Mouse (Mus musculus): ENCODE results near the gene Dnaja1. TPM values are rescaled to one million over a fixed set of nuclear protein-coding genes. Genes with fewer than 3 reads are reported as not detected.

Gene Dnaja1
- polyA plus RNA-seq, 1 experiment from 2014 or later: 639 TPM

DNA sequence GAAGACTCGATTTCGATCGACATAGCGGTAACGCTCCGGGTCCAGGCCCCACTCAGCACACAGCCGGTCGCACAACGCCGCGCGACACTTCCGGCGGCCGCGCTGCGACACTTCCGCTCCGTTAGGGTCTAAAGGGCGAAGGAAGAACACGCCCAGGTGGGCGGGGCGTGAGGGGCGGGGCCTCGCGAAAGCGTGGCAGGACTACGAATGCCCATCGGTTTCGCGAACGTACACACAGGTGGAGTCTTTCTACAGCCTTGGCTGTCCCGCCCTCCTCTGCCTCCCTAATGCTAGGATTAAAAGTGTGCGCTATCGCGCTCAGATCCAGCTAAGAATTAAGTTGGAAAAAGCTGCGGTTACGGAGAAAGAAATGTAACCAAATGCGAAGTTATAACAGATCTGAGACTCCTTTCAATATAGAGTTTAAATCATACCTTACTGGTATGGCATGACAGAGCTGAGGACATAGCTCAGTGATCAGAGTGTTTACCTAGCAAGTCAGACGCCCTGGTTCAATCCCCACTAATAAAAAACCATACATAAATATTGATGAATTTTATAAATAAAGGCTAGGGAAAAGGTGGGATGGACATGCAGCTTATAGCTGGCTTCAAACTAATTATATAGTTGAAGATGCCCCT, 36.0 kb downstream of the Dnaja1 start, which contains the start of gene Smu1:
Gene Smu1 (minus strand): TSS at position 144 of the 641 bp plus-strand sequence.
- H3K4me3 ChIP-seq: peak within 1 kb of the TSS; percentile 95
- H3K4me1 ChIP-seq (replicated peaks): peaks cover 6% of the 10 kb centered on the region
- peak within 1 kb of the TSS; percentile 81 for H3K4me2 ChIP-seq
- peak within 1 kb of the TSS; percentile 77 for H3K27ac ChIP-seq (replicated peaks)
- peaks cover 26% of the 10 kb centered on the region for H3K36me3 ChIP-seq
- H3K27me3 ChIP-seq: 0 out of 2 replicates have a peak, but pooled peaks cover 3% of the 10 kb centered on the region
- peak within 1 kb of the TSS; percentile 82 for H3K9ac ChIP-seq
- ATAC-seq (ENCODE audit: low FRiP score, low read depth): peak; percentile 98
- under 1% methylated on average over 40 of the region's 40 CpGs for WGBS
- no peaks in the 10 kb centered on the region for H3K9me3 ChIP-seq

- no peak overlapping the region for H3K4me2 ChIP-seq
- WGBS: 66% methylated on average over 5 of the region's 5 CpGs
- H3K27ac ChIP-seq (replicated peaks): no peak overlapping the region
- no peaks in the 10 kb centered on the region for H3K9me3 ChIP-seq
- H3K36me3 ChIP-seq: peaks cover 7% of the 10 kb centered on the region
- no peak overlapping the region for H3K9ac ChIP-seq
- no peak overlapping the region for H3K4me3 ChIP-seq
- no peak for ATAC-seq (ENCODE audit: low FRiP score, low read depth)
- H3K27me3 ChIP-seq: 0 out of 2 replicates have a peak, but pooled peaks cover 3% of the 10 kb centered on the region
- peaks cover 6% of the 10 kb centered on the region for H3K4me1 ChIP-seq (replicated peaks)
These were observed 37.9 kb downstream of the Dnaja1 start for GRCm38 (mm10) chr4:40759876-40760275.

DNA sequence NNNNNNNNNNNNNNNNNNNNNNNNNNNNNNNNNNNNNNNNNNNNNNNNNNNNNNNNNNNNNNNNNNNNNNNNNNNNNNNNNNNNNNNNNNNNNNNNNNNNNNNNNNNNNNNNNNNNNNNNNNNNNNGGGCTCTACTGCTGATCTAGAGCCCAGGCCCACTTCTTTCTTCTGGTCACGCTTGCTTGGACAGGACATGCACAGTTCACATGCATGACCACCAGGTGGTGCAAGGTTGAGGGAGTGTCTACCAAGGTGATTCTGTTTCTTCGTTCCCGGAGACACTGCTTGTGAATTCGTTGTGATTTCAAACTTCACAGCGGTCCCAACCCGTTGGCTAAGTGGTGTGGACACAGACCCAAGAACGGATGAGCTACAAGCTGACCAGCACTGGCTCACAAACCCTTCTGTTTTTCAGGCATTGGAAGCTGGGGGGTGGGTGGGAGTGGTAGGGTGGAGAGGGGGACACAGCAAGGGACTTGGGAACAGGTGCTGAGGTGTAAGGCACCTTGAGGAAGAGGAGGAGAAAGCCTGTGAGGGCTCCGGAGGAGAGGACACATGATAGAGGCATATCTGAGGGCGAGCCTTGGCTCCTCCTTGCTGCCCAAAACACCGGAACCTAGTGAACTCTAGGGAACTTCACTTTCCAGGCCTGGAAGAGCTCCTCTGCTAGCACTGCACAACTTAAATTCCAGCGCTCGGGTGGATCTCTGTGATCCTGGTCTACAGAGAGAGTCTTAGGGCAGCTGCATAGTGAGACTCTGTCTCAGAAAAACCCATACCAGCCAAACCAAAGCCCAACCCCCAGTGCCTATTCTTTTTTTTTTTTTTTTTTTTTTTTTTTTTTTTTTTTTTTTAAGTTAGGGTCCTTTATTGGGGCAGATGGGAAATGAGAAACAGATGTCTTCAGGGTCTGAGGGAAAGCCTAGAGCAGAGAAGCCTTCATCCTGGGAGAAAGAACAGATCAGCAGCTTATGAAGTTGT, 52.6 kb downstream of the Dnaja1 start:
- Histone ChIP-seq H3K4me3 (no peak overlapping the region), H3K9me3 (no peaks in the 10 kb centered on the region), H3K9ac (no peak overlapping the region), H3K27ac (replicated peaks) (no peak overlapping the region), H3K4me1 (replicated peaks) (peaks cover 9% of the 10 kb centered on the region), H3K36me3 (no peaks in the 10 kb centered on the region), H3K4me2 (peak overlapping the region; percentile 38), H3K27me3 (no peaks in the 10 kb centered on the region)
- WGBS: 23% methylated on average over 12 of the region's 12 CpGs
- peak; percentile 57 for ATAC-seq (ENCODE audit: low FRiP score, low read depth)

- H3K27ac ChIP-seq (replicated peaks): no peak overlapping the region
- H3K36me3 ChIP-seq: no peaks in the 10 kb centered on the region
- H3K4me3 ChIP-seq: no peak overlapping the region
- 79% methylated on average over 4 of the region's 4 CpGs for WGBS
- ATAC-seq (ENCODE audit: low FRiP score, low read depth): no peak
- no peaks in the 10 kb centered on the region for H3K27me3 ChIP-seq
- no peak overlapping the region for H3K4me2 ChIP-seq
- H3K9me3 ChIP-seq: no peaks in the 10 kb centered on the region
- peaks cover 9% of the 10 kb centered on the region for H3K4me1 ChIP-seq (replicated peaks)
- no peak overlapping the region for H3K9ac ChIP-seq
These were observed 54.5 kb downstream of the Dnaja1 start for GRCm38 (mm10) chr4:40776416-40776815.

- no peaks in the 10 kb centered on the region for H3K27me3 ChIP-seq
- ATAC-seq (ENCODE audit: low FRiP score, low read depth): no peak
- 31% methylated on average over 2 of the region's 2 CpGs for WGBS
These were observed 55.2 kb downstream of the Dnaja1 start for GRCm38 (mm10) chr4:40777116-40777515.

GRCm38 (mm10) chr4:40778656-40779055, 56.7 kb downstream of the Dnaja1 start:
- Histone ChIP-seq H3K4me1 (replicated peaks) (peaks cover 9% of the 10 kb centered on the region), H3K27ac (replicated peaks) (no peak overlapping the region), H3K4me2 (no peak overlapping the region), H3K27me3 (no peaks in the 10 kb centered on the region), H3K36me3 (no peaks in the 10 kb centered on the region), H3K9me3 (no peaks in the 10 kb centered on the region), H3K4me3 (no peak overlapping the region), H3K9ac (no peak overlapping the region)
- no peak for ATAC-seq (ENCODE audit: low FRiP score, low read depth)
- WGBS: 84% methylated on average over 6 of the region's 6 CpGs

More at GRCm38 (mm10) chr4:40777116-40777515, 55.2 kb downstream of the Dnaja1 start:
- H3K27ac ChIP-seq (replicated peaks): no peak overlapping the region
- no peaks in the 10 kb centered on the region for H3K36me3 ChIP-seq
- no peak overlapping the region for H3K4me2 ChIP-seq
- no peak overlapping the region for H3K9ac ChIP-seq
- H3K9me3 ChIP-seq: no peaks in the 10 kb centered on the region
- peaks cover 9% of the 10 kb centered on the region for H3K4me1 ChIP-seq (replicated peaks)
- no peak overlapping the region for H3K4me3 ChIP-seq

GRCm38 (mm10) chr4:40781143-40781542, 59.2 kb downstream of the Dnaja1 start:
- 44% methylated on average over 3 of the region's 3 CpGs for WGBS
- Histone ChIP-seq H3K9ac (no peak overlapping the region), H3K27ac (replicated peaks) (no peak overlapping the region), H3K4me2 (no peak overlapping the region), H3K27me3 (no peaks in the 10 kb centered on the region), H3K4me3 (no peak overlapping the region), H3K9me3 (no peaks in the 10 kb centered on the region), H3K4me1 (replicated peaks) (no peaks in the 10 kb centered on the region), H3K36me3 (no peaks in the 10 kb centered on the region)
- no peak for ATAC-seq (ENCODE audit: low FRiP score, low read depth)

DNA sequence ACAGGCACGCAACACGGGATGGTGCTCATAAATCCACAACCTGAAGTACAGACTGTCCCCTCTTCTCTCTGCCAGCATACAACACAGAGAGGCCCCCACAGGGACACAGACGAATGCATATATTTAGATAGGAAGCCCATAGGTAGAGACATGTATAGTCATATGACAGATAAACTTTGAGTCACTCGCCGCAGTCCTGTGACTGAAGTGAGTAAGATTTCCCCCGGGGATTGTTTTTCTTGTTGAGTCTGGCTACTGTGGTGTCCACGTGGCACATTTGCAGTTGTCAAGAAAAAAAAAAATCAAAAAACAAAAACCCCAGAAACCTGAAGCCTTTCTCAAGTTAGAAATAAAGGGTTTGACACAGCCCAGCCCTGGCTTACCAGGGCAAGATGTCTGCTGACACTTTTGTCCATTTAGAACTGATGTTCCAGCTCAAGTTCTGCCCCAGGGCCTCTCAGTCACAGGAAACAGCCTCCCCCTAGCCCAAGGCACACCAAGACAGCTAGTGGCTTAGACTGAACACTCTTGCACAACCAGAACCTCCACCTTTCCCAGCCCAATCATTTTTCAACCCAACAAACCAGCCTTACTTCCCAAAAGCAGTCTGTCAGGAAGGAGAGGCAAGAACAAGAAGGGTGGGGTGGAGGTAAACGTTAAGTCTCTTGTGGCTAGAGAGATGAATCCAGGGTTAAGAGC, 60.0 kb downstream of the Dnaja1 start:
- H3K27ac ChIP-seq (replicated peaks): no peak overlapping the region
- H3K4me2 ChIP-seq: no peak overlapping the region
- H3K9me3 ChIP-seq: no peaks in the 10 kb centered on the region
- no peaks in the 10 kb centered on the region for H3K27me3 ChIP-seq
- ATAC-seq (ENCODE audit: low FRiP score, low read depth): no peak
- no peaks in the 10 kb centered on the region for H3K36me3 ChIP-seq
- H3K4me1 ChIP-seq (replicated peaks): no peaks in the 10 kb centered on the region
- no peak overlapping the region for H3K9ac ChIP-seq
- WGBS: 73% methylated on average over 8 of the region's 8 CpGs
- H3K4me3 ChIP-seq: no peak overlapping the region

GRCm38 (mm10) chr4:40783049-40783448, 61.1 kb downstream of the Dnaja1 start:
- no peak for ATAC-seq (ENCODE audit: low FRiP score, low read depth)
- Histone ChIP-seq H3K36me3 (no peaks in the 10 kb centered on the region), H3K27me3 (no peaks in the 10 kb centered on the region), H3K9me3 (no peaks in the 10 kb centered on the region), H3K4me3 (no peak overlapping the region), H3K9ac (no peak overlapping the region), H3K4me2 (no peak overlapping the region), H3K27ac (replicated peaks) (no peak overlapping the region), H3K4me1 (replicated peaks) (no peaks in the 10 kb centered on the region)
- 94% methylated on average over 4 of the region's 4 CpGs for WGBS

DNA sequence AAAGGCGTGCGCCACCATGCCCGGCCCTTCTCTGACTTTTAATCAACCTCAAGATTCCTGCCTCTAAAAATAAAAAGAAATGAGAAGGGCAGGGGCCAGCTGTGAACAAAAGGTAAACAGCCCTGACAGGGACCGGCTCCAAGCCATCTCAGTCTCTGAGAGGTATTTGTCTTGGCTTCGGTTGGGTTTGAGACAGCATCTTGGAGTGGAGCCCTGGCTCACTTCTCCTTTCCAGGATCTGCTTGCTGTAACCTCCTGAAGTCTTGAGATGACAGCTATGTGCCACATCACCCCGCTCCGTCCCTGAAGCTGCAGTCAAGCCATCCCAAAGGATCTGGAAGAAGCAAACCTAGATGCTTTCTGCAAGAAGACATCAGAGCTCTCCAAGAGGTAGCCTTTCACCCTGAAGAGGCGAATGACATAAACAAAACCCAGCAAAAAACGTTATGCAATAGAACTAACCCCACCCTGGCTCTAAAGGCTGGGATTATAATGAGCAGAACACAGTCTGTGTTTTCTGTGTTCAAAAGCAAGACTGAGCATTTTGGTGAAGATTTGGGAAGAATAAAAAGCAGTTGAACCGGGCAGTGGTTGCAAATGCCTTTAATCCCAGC, 62.7 kb downstream of the Dnaja1 start:
- Histone ChIP-seq H3K4me2 (no peak overlapping the region), H3K36me3 (no peaks in the 10 kb centered on the region), H3K4me1 (replicated peaks) (no peaks in the 10 kb centered on the region), H3K27ac (replicated peaks) (no peak overlapping the region), H3K9ac (no peak overlapping the region), H3K9me3 (no peaks in the 10 kb centered on the region), H3K27me3 (no peaks in the 10 kb centered on the region), H3K4me3 (no peak overlapping the region)
- no peak for ATAC-seq (ENCODE audit: low FRiP score, low read depth)
- 78% methylated on average over 10 of the region's 10 CpGs for WGBS

DNA sequence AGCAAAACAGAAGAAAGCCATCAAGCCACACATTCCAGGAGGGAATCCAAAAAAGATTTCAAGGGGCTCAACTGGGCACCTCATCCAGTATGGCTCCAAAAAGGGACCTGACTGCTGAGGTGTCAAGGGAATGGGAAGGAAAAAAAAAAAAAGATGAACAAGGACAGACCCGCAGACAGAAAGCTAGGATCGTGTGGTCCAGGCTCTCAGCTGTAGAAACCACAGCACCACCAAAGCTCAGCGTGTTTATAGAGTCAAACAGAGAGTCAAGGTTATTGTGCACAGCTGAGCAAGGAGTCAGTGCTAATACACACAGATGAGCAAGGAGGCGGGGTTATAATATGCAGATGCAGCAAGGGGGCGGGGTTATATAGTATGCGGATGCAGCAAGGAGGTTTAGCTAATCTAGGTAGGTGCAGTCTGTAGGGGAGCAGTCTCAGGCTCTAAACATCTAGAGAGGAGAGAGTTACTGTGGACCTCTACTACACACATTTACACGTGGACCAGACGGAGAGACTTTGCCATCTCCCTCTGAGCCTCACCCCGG, 63.7 kb downstream of the Dnaja1 start:
- H3K4me1 ChIP-seq (replicated peaks): no peaks in the 10 kb centered on the region
- no peak overlapping the region for H3K4me3 ChIP-seq
- H3K27me3 ChIP-seq: no peaks in the 10 kb centered on the region
- H3K27ac ChIP-seq (replicated peaks): no peak overlapping the region
- H3K9ac ChIP-seq: no peak overlapping the region
- H3K4me2 ChIP-seq: no peak overlapping the region
- H3K9me3 ChIP-seq: no peaks in the 10 kb centered on the region
- WGBS: 76% methylated on average over 9 of the region's 9 CpGs
- H3K36me3 ChIP-seq: no peaks in the 10 kb centered on the region
- ATAC-seq (ENCODE audit: low FRiP score, low read depth): no peak
